Mouse (Mus musculus): ENCODE results near the gene Slc46a2.

The Slc46a2 gene

GRCm38 (mm10) chr4:59859693-59860425 lies 55.0 kb downstream of the Slc46a2 start:
- no peak for DNase-seq (ENCODE audit: low spot score in 2 of 2)

All from spleen, postnatal 14 days (tissue).